Mouse (Mus musculus): Measurements from ENCODE around the gene Ugt3a1.
"Not testable (repeated sequence)": the region's sequence is repeated elsewhere in the genome, so short reads cannot be mapped to it uniquely, and the experiment has no call there.

The Ugt3a1 gene

DNA sequence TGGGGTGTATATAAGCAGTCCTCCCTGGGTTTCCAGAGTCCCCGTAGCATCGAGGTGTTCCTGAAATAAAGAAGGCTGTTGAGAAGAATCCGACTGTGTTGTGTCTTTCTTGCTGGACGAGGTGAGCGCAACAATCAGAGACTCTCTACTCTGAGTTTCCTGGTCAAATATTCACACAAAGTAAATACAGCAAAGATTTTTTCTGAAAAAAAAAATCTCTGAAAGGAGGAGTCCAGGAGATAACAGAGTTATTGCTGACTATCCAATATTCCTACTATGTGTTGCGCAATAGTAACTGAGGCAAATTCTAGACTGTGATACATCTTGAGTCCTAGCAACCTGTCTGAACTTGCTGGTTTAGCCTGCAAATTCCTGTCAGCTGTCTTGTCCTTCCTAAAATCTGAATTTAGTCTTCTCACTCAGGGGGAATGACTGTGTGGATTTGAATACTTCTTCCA, at the start of gene Ugt3a1:
TSS of gene Ugt3a1 (plus strand) at position 51 of the 458 bp plus-strand sequence.
- DNase-seq: no peak

DNA sequence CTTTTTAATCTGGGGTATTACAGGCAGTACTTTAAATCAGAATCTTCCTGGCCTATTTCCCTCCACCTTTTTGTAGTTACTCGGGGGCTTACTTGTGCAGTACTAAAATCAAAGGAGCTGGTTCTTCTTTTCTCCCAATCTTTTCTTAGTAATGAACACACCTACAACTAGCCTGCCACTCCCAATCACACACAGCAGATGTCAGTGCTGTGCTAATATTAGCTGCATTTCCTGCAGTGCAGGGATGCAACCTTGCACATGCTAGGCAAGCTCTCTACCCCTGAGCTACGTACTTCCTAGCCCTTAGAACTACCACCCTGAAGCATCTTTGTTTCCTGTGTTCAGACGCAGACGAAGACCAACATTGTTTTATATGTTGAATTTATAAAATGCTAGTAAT, 45.8 kb upstream of the Ugt3a1 start:
- not testable (repeated sequence) for DNase-seq

DNA sequence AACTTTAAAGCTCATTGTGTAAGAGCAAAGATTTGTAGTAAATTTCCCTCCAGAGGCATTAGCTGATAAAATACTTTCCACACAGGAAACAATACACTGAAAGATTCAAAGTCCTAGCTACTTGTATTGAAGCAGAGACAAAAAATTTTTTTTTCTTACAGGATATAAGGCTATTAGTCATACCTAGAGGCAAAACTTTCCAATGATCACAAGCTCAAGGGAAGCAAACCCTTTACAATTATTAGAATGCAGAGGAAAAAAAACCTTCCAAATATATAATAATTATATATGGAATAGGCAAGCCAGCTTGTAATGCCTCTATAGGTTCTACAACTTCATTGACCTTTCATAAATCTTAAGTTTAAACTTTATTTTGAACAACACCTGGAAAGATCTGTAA, 30.3 kb upstream of the Ugt3a1 start:
- no peak for DNase-seq

DNA sequence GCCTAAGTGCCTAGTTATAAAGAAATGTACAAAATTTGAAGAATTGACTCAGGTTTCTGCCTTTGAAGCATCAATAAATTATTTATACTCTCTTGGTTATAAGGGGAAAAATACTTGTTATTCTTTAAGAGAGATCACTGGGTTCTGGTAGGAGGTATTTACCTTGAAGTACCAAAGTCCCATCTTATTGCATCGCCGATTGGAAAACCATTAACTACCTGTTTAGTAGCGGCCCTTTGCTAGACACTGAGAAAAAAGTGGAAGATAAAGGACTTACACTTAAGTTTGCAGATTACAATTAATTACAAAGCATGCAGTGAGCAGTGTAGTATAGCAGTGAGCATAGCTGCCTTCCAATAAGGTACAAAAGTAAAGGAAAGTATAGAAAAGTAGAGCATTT, 23.8 kb upstream of the Ugt3a1 start:
- DNase-seq: no peak

DNA sequence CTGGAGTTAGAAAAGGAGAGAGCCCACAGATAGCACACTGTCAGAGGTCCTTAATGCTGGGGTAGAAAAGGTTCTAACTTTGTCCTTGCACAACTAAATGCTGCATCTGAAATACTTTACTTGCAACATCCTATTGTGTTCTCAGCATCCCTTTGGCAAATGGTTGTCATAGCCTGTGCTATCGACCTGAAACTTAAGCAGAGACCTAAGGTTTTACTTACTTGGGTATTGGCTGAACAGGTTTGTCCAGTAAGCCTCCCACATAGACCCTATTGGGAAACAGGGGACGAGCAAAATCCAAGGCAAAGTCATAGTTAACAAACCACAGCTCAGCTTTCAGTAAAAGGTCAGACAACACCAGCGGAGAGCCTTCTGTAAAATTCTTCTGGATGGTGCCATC, 16.1 kb upstream of the Ugt3a1 start:
- DNase-seq: no peak

DNA sequence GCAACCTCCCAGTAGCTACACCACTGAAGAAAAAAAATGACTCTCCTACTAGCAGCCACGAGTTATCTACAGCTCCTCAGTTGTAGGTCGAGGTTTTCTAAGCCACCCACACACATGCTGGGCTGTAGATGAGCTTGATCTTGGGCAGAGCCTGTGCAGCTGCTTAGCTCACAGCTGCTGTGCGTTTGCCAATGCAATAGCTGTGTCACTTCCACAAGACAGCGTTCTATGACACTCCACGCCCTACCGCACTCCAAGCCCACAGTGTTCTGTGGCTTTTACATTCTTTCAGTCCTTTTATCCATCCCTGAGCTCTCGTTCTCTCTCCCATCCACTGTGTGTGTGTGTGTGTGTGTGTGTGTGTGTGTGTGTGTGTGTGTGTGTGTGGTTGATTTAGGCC, 4.8 kb upstream of the Ugt3a1 start:
- DNase-seq: no peak

DNA sequence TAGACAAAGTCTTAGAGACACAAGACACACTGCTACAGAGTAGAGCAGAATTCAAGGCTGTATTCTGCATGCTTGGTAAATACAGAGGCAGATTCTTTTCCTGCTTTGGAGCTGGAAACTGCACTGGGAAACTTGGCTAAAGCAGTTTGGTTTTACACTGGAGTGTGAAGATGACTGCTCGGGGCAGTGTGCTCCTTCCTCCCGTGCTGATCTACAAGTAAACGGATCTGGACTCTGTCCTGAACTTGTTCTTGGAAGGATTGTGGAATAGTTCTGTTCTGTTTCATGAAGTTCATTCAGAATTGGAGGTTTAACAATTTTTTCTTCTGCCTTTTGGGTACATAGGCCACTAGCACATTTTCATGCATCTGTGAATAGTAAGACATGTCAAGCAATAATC, 2.3 kb downstream of the Ugt3a1 start:
- DNase-seq: no peak

DNA sequence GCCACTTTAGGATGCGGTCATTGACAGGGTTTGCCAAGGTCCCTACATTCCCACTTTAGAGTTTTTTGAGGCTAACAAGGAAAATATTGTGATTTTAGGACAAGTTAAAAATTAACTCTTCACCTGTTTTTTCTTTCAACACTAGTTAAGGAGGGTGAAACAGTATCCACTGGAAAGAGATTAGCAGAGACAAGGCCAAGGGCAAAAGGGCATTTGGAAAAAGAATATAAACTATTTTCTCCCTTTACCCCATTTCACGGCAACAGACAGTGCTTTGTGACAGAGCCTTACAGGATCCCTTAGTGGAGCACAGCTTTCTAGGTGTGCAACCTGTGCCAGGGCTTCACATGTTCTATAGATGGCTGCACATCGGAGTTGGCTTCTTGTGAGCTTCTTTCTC, 2.9 kb downstream of the Ugt3a1 start:
- DNase-seq: no peak

DNA sequence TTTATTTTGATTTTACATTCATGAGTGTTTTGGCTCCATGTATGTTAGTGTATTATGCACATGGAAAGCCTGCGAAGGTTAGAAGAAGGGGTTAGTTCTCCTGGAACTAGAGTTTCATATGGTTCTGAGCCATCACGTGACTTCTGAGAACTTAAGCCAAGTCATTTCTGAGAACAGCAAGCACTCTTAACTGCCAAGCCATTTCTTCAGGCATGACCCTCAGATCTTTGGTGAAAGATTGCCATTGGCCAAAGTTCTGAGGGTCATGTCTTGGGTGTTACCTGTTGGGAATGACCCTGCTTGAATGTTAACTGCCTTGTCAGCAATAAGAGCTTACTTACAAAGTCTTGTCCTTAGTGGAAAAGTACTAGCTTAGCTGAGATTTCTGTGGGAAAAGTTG, 6.5 kb downstream of the Ugt3a1 start:
- no peak for DNase-seq

DNA sequence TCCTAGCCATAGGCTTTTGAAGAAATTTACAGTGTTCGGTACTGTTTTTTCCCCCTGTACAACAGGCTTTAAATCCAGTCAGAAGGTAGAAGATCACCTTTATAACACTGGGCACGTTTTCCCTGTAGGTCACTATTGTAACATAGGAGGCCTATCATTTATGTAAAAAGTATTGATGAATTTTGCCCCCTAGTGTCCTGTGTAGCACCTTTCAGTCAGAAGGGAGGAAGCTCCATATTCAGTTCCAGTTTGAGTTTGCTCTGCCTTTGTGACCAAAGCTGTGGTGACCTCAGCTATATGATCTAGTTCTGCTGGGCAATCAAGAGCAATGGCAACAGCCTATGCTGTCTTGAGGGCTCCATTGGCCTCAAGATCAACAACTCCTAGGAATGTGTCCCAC, 13.0 kb downstream of the Ugt3a1 start:
- no peak for DNase-seq

DNA sequence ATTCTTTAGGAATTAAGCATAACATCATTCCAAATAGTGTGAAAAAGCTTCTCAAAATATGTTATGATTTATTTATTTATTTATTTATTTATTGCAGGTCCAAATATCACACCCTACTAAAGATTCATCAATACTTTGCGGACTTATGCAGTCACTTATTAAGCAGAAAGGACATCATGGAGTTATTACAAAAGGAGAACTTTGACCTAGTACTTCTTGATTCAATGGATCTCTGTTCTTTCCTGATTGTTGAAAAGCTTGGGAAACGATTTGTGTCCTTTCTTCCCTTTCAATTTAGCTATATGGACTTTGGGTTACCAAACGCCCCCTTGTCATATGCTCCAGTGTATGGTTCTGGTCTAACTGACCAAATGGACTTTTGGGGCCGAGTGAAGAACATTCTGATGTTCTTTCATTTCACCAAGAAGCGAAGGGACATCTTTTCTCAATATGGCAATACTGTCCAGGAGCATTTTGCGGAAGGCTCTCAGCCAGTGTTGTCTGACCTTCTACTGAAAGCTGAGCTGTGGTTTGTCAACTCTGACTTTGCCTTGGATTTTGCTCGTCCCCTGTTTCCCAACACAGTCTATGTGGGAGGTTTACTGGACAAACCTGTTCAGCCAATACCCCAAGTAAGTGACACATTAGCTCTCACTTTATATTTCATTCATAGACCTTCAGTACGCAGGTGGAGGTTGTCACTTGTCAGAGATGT, 29.4 kb downstream of the Ugt3a1 start:
- DNase-seq: no peak

DNA sequence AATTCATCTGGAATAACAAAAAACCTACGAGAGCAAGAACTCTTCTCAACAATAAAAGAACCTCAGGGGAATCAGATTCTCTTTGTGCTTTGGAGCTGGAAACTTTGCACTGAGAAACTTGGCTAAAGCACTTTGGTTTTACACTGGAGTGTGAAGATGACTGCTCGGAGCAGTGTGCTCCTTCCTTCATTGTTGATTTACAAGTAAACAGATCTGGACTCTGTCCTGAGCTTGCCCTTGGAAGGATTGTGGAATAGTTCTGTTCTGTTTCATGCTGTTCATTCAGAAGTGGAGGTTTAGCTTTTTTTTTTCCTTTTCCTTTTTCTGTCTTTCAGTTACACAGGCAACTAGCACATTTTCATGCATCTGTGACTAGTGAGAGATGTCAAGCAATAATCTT, 57.9 kb downstream of the Ugt3a1 start:
- no peak for DNase-seq

DNA sequence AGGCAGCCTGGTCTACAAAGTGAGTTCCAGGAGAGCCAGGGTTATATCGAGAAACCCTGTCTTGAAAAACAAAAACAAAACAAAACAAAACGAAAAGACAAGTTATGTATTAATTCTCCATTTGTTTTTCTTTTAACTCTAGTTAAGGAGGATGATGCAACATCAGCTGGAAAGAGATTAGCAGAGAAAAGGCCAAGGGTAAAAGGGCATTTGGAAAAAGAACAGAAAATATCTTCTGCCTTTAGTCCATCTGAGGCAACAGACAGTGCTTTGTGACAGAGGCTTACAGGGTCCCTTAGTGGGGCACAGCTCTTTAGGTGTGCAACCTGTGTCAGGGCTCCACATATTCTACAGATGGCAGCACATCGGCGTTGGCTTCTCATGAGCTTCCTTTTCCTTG, 58.7 kb downstream of the Ugt3a1 start, which contains the start of gene Ugt3a2:
TSS of gene Ugt3a2 (plus strand) at position 210 of the 400 bp plus-strand sequence.
- DNase-seq: no peak

DNA sequence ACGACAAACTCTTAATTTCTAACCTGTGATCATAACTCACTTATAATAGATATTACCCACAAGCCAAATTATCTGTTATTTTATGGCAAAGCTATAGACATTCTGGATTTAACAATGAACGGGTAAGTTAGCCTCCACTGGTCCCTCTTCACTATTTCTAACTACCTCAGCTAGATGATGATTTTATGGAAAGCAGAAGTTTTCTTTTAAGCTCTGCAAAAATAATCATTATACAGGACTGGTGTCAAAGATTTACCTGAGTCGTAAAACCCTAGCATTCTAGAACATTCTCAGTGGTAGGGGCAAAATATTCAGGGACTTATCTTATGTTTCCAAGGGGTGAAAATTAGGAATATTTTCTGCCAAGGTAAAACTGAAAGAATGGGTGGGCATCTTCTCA, 59.9 kb downstream of the Ugt3a1 start:
- DNase-seq: no peak

DNA sequence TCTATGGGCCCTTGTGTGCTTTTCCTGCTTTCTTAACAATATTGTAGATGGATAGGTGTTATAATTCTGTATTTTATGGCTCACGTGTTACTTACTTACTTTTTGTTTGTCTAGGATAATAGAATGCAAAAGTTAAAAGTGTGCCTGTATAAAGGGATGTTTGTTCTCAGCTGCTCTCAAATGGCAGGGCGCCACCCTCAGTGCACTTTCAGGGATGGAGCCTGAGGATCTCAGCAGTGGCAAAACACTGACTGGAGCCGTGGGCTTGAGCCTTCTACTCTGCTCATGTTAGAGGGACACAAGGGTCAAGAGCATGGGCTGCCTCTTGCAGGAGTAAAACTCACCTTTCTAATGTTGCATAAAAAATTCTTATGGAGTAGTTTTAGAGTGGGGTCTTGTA, 60.3 kb downstream of the Ugt3a1 start:
- no peak for DNase-seq

DNA sequence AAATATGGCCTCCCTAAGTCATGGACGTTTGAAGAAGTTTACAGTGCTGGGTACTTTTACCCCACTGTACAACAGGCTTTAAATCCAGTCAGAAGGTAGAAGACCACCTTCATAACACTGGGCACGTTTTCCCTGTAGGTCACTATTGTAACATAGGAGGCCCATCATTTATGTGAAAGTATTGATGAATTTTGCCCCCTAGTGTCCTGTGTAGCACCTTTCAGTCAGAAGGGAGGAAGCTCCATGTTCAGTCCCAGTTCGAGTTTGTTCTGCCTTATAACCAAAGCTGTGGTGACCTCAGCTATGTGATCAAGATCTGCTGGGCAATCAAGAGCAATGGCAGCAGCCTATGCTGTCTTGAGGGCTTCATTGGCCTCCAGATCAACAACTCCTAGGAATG, 72.1 kb downstream of the Ugt3a1 start:
- no peak for DNase-seq

DNA sequence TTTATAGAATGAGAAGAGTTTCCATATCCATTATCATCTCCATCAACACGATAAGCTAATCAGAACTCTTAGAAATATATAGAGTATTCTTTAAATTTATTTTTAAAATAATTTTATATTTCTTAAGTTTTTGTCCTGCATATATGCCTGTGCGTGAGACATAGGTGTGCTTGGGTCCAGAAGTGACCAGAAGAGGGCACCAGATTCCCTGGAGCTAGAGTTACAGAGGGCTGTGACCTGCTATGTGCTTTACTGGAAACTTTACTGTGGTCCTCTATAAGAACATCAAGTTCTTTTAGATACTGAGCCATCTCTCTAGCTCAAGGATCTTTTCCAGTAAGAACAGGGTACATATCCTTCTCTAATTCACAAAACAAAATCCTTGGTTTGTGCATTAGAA, 86.1 kb downstream of the Ugt3a1 start:
- no peak for DNase-seq
